26 mouse cellular contexts compared by ENCODE assay signal in the genomic region with DNA sequence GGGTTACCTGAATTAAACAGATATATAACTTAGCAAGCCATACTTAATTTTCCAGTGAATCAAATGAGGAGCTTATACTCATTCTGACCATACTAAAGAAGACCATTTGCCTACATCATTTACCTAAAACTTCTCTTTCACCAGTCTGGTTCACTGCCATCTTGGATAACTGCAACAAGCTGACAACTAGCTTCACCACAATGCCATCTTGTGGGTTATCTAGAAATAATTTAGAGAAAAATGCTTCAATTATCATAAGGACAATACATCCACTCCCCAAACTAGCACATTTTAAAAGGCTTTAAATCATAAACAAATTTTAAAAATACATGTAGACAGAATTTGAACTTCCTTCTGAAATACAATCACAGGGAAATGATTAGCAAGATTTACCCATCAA. TPM values are rescaled to one million over a fixed set of nuclear protein-coding genes. Genes with fewer than 3 reads are reported as not detected.
DNase-seq lines count a peak whose midpoint lies in the region; ATAC-seq and TF ChIP-seq lines count a peak whose summit lies in the region.
"Had no signal": no experiment of that assay in that cellular context is flagged by ENCODE, and none has a peak within 500 bp of the region (broad histone marks: within the 10 kb centered on the region; RNA-seq: fewer than 3 reads in every experiment).

No protein-coding gene starts in this region.

- TF ChIP-seq POLR2A in limb, embryonic 14.5 days (IDR thresholded peaks at IDR 0.05; ENCODE audit: borderline replicate concordance, extremely low read depth, insufficient read depth, insufficient read length), result no peak

- no peak for ATAC-seq in hindbrain, postnatal 0 days
- ATAC-seq in limb, embryonic 14.5 days (ENCODE audit: low FRiP score, low read depth), result no peak
- ATAC-seq in kidney, embryonic 15.5 days (replicated peaks; ENCODE audit: low FRiP score), result no peak
- ATAC-seq: activated CD4-positive, CD25-positive, alpha-beta regulatory T cell, adult 4 months; CD4-positive, CD25-positive, alpha-beta regulatory T cell, adult 4 months had no signal

- H3K27ac ChIP-seq in hindbrain, postnatal 0 days, result no peak overlapping the region
- H3K27ac ChIP-seq in hindbrain, embryonic 10.5 days, result no peak overlapping the region
- no peak overlapping the region for H3K27ac ChIP-seq in limb, embryonic 14.5 days (replicated peaks; ENCODE audit: low read depth, low read length)
- no peak overlapping the region for H3K27ac ChIP-seq in limb, embryonic 10.5 days
- H3K27ac ChIP-seq in kidney, embryonic 15.5 days, result no peak overlapping the region
- H3K27ac ChIP-seq: embryonic facial prominence, embryonic 12.5 days; heart, embryonic 13.5 days; hindbrain, embryonic 15.5 days; limb, embryonic 12.5 days had no signal

- DNase-seq in hindbrain, postnatal 0 days (ENCODE audit: low spot score), result peak; percentile 28
- DNase-seq in hindbrain, embryonic 10.5 days (ENCODE audit: low spot score), result no peak
- DNase-seq in limb, embryonic 14.5 days (ENCODE audit: low spot score), result peak; percentile 3
- DNase-seq in limb, embryonic 10.5 days (ENCODE audit: low spot score), result no peak
- DNase-seq in thymus, postnatal 0 days (ENCODE audit: low spot score), result peak; percentile 3
- DNase-seq in thymus, postnatal 4 days, result no peak
- DNase-seq in neural tube, embryonic 10.5 days (ENCODE audit: extremely low spot score, low spot score), result no peak
- DNase-seq: adrenal gland, adult 2 months; adrenal gland, postnatal 36 days; cerebellum, adult 9-10 months; embryo, embryonic 11 days; gastrocnemius, postnatal 10 days; heart, postnatal 10 days; kidney, adult 8-10 months; kidney, postnatal 36 days; layer of hippocampus, postnatal 36 days; lung, postnatal 10 days; thymus, postnatal 14 days had no signal

- no peak overlapping the region for H3K9ac ChIP-seq in hindbrain, postnatal 0 days (replicated peaks; ENCODE audit: low read length)
- no peak overlapping the region for H3K9ac ChIP-seq in limb, embryonic 14.5 days (ENCODE audit: low read depth, low read length, severe bottlenecking)
- no peak overlapping the region for H3K9ac ChIP-seq in kidney, embryonic 15.5 days
- H3K9ac ChIP-seq: embryonic facial prominence, embryonic 12.5 days; heart, embryonic 13.5 days; hindbrain, embryonic 15.5 days; limb, embryonic 12.5 days had no signal

- H3K9me3 ChIP-seq in hindbrain, postnatal 0 days (ENCODE audit: low read length), result no peaks in the 10 kb centered on the region
- H3K9me3 ChIP-seq in hindbrain, embryonic 10.5 days, result no peaks in the 10 kb centered on the region
- H3K9me3 ChIP-seq in limb, embryonic 14.5 days (ENCODE audit: control insufficient read depth, low read length), result no peaks in the 10 kb centered on the region
- H3K9me3 ChIP-seq in limb, embryonic 10.5 days (replicated peaks), result no peaks in the 10 kb centered on the region
- no peaks in the 10 kb centered on the region for H3K9me3 ChIP-seq in kidney, embryonic 15.5 days (replicated peaks)
- H3K9me3 ChIP-seq: embryonic facial prominence, embryonic 12.5 days; heart, embryonic 13.5 days; hindbrain, embryonic 15.5 days; limb, embryonic 12.5 days had no signal

- H3K36me3 ChIP-seq in hindbrain, postnatal 0 days (ENCODE audit: insufficient read depth, low read length), result peaks cover 8% of the 10 kb centered on the region; the same call in 1 of the 2 replicates
- H3K36me3 ChIP-seq in hindbrain, embryonic 10.5 days, result peaks cover 86% of the 10 kb centered on the region
- peaks cover 50% of the 10 kb centered on the region for H3K36me3 ChIP-seq in limb, embryonic 14.5 days (ENCODE audit: control insufficient read depth, insufficient read depth, low read length)
- H3K36me3 ChIP-seq in limb, embryonic 10.5 days, result peaks cover 85% of the 10 kb centered on the region
- H3K36me3 ChIP-seq in kidney, embryonic 15.5 days, result peaks cover 63% of the 10 kb centered on the region

- no peaks in the 10 kb centered on the region for H3K27me3 ChIP-seq in hindbrain, postnatal 0 days (ENCODE audit: insufficient read depth, low read length)
- no peaks in the 10 kb centered on the region for H3K27me3 ChIP-seq in hindbrain, embryonic 10.5 days (ENCODE audit: insufficient read depth, poor library complexity, severe bottlenecking)
- H3K27me3 ChIP-seq in limb, embryonic 14.5 days (ENCODE audit: control insufficient read depth, insufficient read depth, low read length), result no peaks in the 10 kb centered on the region
- no peaks in the 10 kb centered on the region for H3K27me3 ChIP-seq in limb, embryonic 10.5 days (ENCODE audit: low read depth, poor library complexity, severe bottlenecking)
- H3K27me3 ChIP-seq in kidney, embryonic 15.5 days, result no peaks in the 10 kb centered on the region
- H3K27me3 ChIP-seq: embryonic facial prominence, embryonic 12.5 days; heart, embryonic 13.5 days; hindbrain, embryonic 15.5 days; limb, embryonic 12.5 days had no signal

- peak; percentile 42 for TF ChIP-seq CTCF in hindbrain, postnatal 0 days (IDR thresholded peaks at IDR 0.05; ENCODE audit: low read depth)

- no peak overlapping the region for H3K4me3 ChIP-seq in hindbrain, postnatal 0 days (ENCODE audit: low read length)
- no peak overlapping the region for H3K4me3 ChIP-seq in hindbrain, embryonic 10.5 days
- no peak overlapping the region for H3K4me3 ChIP-seq in limb, embryonic 14.5 days (replicated peaks; ENCODE audit: low read length)
- no peak overlapping the region for H3K4me3 ChIP-seq in limb, embryonic 10.5 days
- no peak overlapping the region for H3K4me3 ChIP-seq in kidney, embryonic 15.5 days (replicated peaks)
- H3K4me3 ChIP-seq: embryonic facial prominence, embryonic 12.5 days; heart, embryonic 13.5 days; hindbrain, embryonic 15.5 days; limb, embryonic 12.5 days had no signal

- no peaks in the 10 kb centered on the region for H3K4me1 ChIP-seq in hindbrain, postnatal 0 days (ENCODE audit: insufficient read depth, low read length)
- H3K4me1 ChIP-seq in hindbrain, embryonic 10.5 days (replicated peaks), result no peaks in the 10 kb centered on the region
- H3K4me1 ChIP-seq in limb, embryonic 14.5 days (ENCODE audit: control insufficient read depth, insufficient read depth, low read length), result no peaks in the 10 kb centered on the region
- H3K4me1 ChIP-seq in limb, embryonic 10.5 days, result no peaks in the 10 kb centered on the region
- no peaks in the 10 kb centered on the region for H3K4me1 ChIP-seq in kidney, embryonic 15.5 days
- H3K4me1 ChIP-seq: embryonic facial prominence, embryonic 12.5 days; heart, embryonic 13.5 days; hindbrain, embryonic 15.5 days; limb, embryonic 12.5 days had no signal

- no peak overlapping the region for H3K4me2 ChIP-seq in hindbrain, postnatal 0 days (ENCODE audit: low read depth, low read length)
- no peak overlapping the region for H3K4me2 ChIP-seq in limb, embryonic 14.5 days (replicated peaks; ENCODE audit: low read depth, low read length, severe bottlenecking)
- H3K4me2 ChIP-seq in kidney, embryonic 15.5 days, result no peak overlapping the region
- H3K4me2 ChIP-seq: embryonic facial prominence, embryonic 12.5 days; heart, embryonic 13.5 days; hindbrain, embryonic 15.5 days; limb, embryonic 12.5 days; liver, embryonic 11.5 days had no signal

RNA-seq across cellular contexts. Expression of a gene that starts 50.7 kb away (rescaled TPM):
- total RNA-seq in hindbrain, postnatal 0 days (2014; rRNA removed), result 6.4 and 10.8 TPM in 2 replicates
- 6.4 and 7.3 TPM in 2 replicates for polyA plus RNA-seq in hindbrain, postnatal 0 days (2015; fragmentation: Nextera tagmentation; extraction: Ambion mirVana)
- 12.6 and 17.7 TPM in 2 replicates for polyA plus RNA-seq in hindbrain, embryonic 10.5 days (2016; fragmentation: Nextera tagmentation; extraction: Ambion mirVana)
- 6.4 and 11.0 TPM in 2 replicates for polyA plus RNA-seq in limb, embryonic 14.5 days (2012; rRNA removed)
- 12.5 and 15.6 TPM in 2 replicates for polyA plus RNA-seq in limb, embryonic 14.5 days (2014; fragmentation: Nextera tagmentation; extraction: Ambion mirVana)
- polyA plus RNA-seq in limb, embryonic 10.5 days (2016; fragmentation: Nextera tagmentation; extraction: Ambion mirVana), result 14.3 and 18.3 TPM in 2 replicates
- 11.0 and 13.5 TPM in 2 replicates for polyA plus RNA-seq in thymus, postnatal 0 days (2015; fragmentation: Nextera tagmentation; extraction: Ambion mirVana)
- 15.6 and 16.3 TPM in 2 replicates for polyA plus RNA-seq in kidney, embryonic 15.5 days (2015; fragmentation: Nextera tagmentation; extraction: Ambion mirVana)

RNA-seq across cellular contexts. Expression of a gene that starts 51.0 kb away (rescaled TPM):
- 10.7 and 24.1 TPM in 2 replicates for total RNA-seq in hindbrain, postnatal 0 days (2014; rRNA removed)
- polyA plus RNA-seq in hindbrain, postnatal 0 days (2015; fragmentation: Nextera tagmentation; extraction: Ambion mirVana), result 8.1 and 8.9 TPM in 2 replicates
- polyA plus RNA-seq in hindbrain, embryonic 10.5 days (2016; fragmentation: Nextera tagmentation; extraction: Ambion mirVana), result 13.6 and 19.1 TPM in 2 replicates
- 12.8 and 15.1 TPM in 2 replicates for polyA plus RNA-seq in limb, embryonic 14.5 days (2012; rRNA removed)
- 21.1 and 23.1 TPM in 2 replicates for polyA plus RNA-seq in limb, embryonic 14.5 days (2014; fragmentation: Nextera tagmentation; extraction: Ambion mirVana)
- polyA plus RNA-seq in limb, embryonic 10.5 days (2016; fragmentation: Nextera tagmentation; extraction: Ambion mirVana), result 18.8 and 22.0 TPM in 2 replicates
- polyA plus RNA-seq in thymus, postnatal 0 days (2015; fragmentation: Nextera tagmentation; extraction: Ambion mirVana), result 13.3 and 13.5 TPM in 2 replicates
- polyA plus RNA-seq in kidney, embryonic 15.5 days (2015; fragmentation: Nextera tagmentation; extraction: Ambion mirVana), result 20.0 and 20.6 TPM in 2 replicates

Comparison
In these comparisons a context has a peak if more than half of its experiments do, and no peak if none do; other contexts are left out.
1. DNase-seq: peak in hindbrain, postnatal 0 days (single experiment), limb, embryonic 14.5 days (single experiment) and thymus, postnatal 0 days (single experiment); none in hindbrain, embryonic 10.5 days (single experiment), limb, embryonic 10.5 days (single experiment), thymus, postnatal 4 days (single experiment) and neural tube, embryonic 10.5 days (single experiment).